Mouse (Mus musculus): ENCODE data around the gene Btbd35f15.
"Not testable (repeated sequence)": the region's sequence is repeated elsewhere in the genome, so short reads cannot be mapped to it uniquely, and the experiment has no call there.

Btbd35f15 gene

GRCm38 (mm10) chrX:33577214-33577613 lies at the start of gene Btbd35f15:
TSS of gene Btbd35f15 (minus strand) at chrX:33577314.
- not testable (repeated sequence) for DNase-seq (ENCODE audit: low spot score in 2 of 2)

Measured in frontal cortex, postnatal 14 days (tissue).